Mouse (Mus musculus) embryonic facial prominence, embryonic 12.5 days (tissue): ENCODE data around the gene Igsf9. TPM values are rescaled to one million over a fixed set of nuclear protein-coding genes. Genes with fewer than 3 reads are reported as not detected.

ENCODE experiments used
- ATAC-seq: fragments of 200-750 bp; cut with Nextera tagmentation; 2 replicates; pipeline ENCODE4 v1.8.0; 2017; ENCODE audit not compliant: insufficient number of reproducible peaks, insufficient read depth, low FRiP score, low TSS enrichment
- H3K27ac ChIP-seq: fragments of 300-500 bp; sonication (generic); 2 replicates; pipeline ENCODE4 v1.5.1; 2016; ENCODE audit warnings: mild to moderate bottlenecking
- H3K27me3 ChIP-seq: fragments of 300-500 bp; sonication (generic); 2 replicates; pipeline ENCODE4 v1.6.1; 2016; ENCODE audit warnings: mild to moderate bottlenecking, moderate library complexity
- H3K36me3 ChIP-seq: fragments of 300-500 bp; sonication (generic); 2 replicates; pipeline ENCODE4 v1.6.1; 2016; ENCODE audit warnings: mild to moderate bottlenecking
- H3K4me1 ChIP-seq: fragments of 300-500 bp; sonication (generic); 2 replicates; pipeline ENCODE4 v1.6.1; 2016
- H3K4me2 ChIP-seq: fragments of 300-500 bp; sonication (generic); replicated peaks from 2 replicates; pipeline ENCODE4 v1.6.1; 2016; ENCODE audit warnings: mild to moderate bottlenecking, moderate library complexity
- H3K4me3 ChIP-seq: fragments of 300-500 bp; sonication (generic); 2 replicates; pipeline ENCODE4 v1.5.1; 2016; ENCODE audit warnings: mild to moderate bottlenecking
- H3K9ac ChIP-seq: fragments of 300-500 bp; sonication (generic); 2 replicates; pipeline ENCODE4 v1.6.1; 2016; ENCODE audit warnings: mild to moderate bottlenecking, moderate library complexity
- H3K9me3 ChIP-seq: fragments of 300-500 bp; sonication (generic); 2 replicates; pipeline ENCODE4 v1.6.1; 2016; ENCODE audit warnings: mild to moderate bottlenecking, moderate library complexity
- WGBS: fragments of 180-500 bp; shearing (Covaris S2); methylation state at CpG from one replicate; pipeline ENCODE4 v1.1.7; 2016; 5-methylcytosine and 5-hydroxymethylcytosine counted together
- polyA plus RNA-seq: library from polyadenylated mRNA; unstranded; fragments of >200 nt; fragmentation: Nextera tagmentation; extraction: Ambion mirVana; gene quantifications from 2 replicates; pipeline ENCODE4 v1.2.1, GENCODE M21; 2016

Igsf9 gene
- polyA plus RNA-seq, 1 experiment from 2014 or later = 79.5 TPM

GRCm38 (mm10) chr1:172523699-172524101 lies 42.1 kb downstream of the Igsf9 start:
- WGBS = 53% methylated on average over 12 of the region's 12 CpGs
- H3K4me1 ChIP-seq = peaks cover 10% of the 10 kb centered on the region; the same call in 1 of the 2 replicates
- no peak for ATAC-seq
- no peak overlapping the region for H3K27ac ChIP-seq
- H3K4me2 ChIP-seq = no peak overlapping the region
- peaks cover 4% of the 10 kb centered on the region; the same call in 1 of the 2 replicates for H3K27me3 ChIP-seq
- no peak overlapping the region for H3K9ac ChIP-seq
- H3K36me3 ChIP-seq = no peaks in the 10 kb centered on the region
- H3K9me3 ChIP-seq = no peaks in the 10 kb centered on the region
- H3K4me3 ChIP-seq = no peak overlapping the region

GRCm38 (mm10) chr1:172525027-172525764 lies 43.6 kb downstream of the Igsf9 start:
- Histone ChIP-seq H3K27ac (peak overlapping the region; percentile 30; the same call in 1 of the 2 replicates), H3K4me1 (peaks cover 7% of the 10 kb centered on the region; the same call in 1 of the 2 replicates), H3K4me2 (no peak overlapping the region), H3K4me3 (no peak overlapping the region), H3K36me3 (no peaks in the 10 kb centered on the region), H3K27me3 (peaks cover 4% of the 10 kb centered on the region; the same call in 1 of the 2 replicates), H3K9ac (no peak overlapping the region), H3K9me3 (no peaks in the 10 kb centered on the region)
- WGBS = 30% methylated on average over 15 of the region's 15 CpGs
- no peak for ATAC-seq

GRCm38 (mm10) chr1:172525971-172526370 lies 44.4 kb downstream of the Igsf9 start:
- Histone ChIP-seq H3K36me3 (no peaks in the 10 kb centered on the region), H3K9me3 (no peaks in the 10 kb centered on the region), H3K27ac (no peak overlapping the region), H3K4me1 (peaks cover 7% of the 10 kb centered on the region), H3K4me3 (no peak overlapping the region), H3K9ac (no peak overlapping the region), H3K27me3 (peaks cover 4% of the 10 kb centered on the region; the same call in 1 of the 2 replicates), H3K4me2 (no peak overlapping the region)
- 62% methylated on average over 7 of the region's 7 CpGs for WGBS
- ATAC-seq = no peak

- Histone ChIP-seq H3K9me3 (no peaks in the 10 kb centered on the region), H3K4me3 (no peak overlapping the region), H3K9ac (no peak overlapping the region), H3K4me2 (no peak overlapping the region), H3K27ac (no peak overlapping the region), H3K4me1 (peaks cover 9% of the 10 kb centered on the region), H3K27me3 (peaks cover 7% of the 10 kb centered on the region; the same call in 1 of the 2 replicates), H3K36me3 (no peaks in the 10 kb centered on the region)
- 77% methylated on average over 23 of the region's 23 CpGs for whole genome bisulfite sequencing
- no peak for ATAC-seq
Measured at GRCm38 (mm10) chr1:172526380-172527081, 44.9 kb downstream of the Igsf9 start.

- no peak for ATAC-seq
- Histone ChIP-seq H3K27me3 (peaks cover 14% of the 10 kb centered on the region; the same call in 1 of the 2 replicates), H3K36me3 (no peaks in the 10 kb centered on the region), H3K4me2 (no peak overlapping the region), H3K27ac (no peak overlapping the region), H3K9ac (no peak overlapping the region), H3K4me1 (peaks cover 18% of the 10 kb centered on the region), H3K4me3 (no peak overlapping the region), H3K9me3 (no peaks in the 10 kb centered on the region)
- WGBS = 87% methylated on average over 10 of the region's 10 CpGs
Measured at GRCm38 (mm10) chr1:172527431-172527830, 45.8 kb downstream of the Igsf9 start.

- H3K9me3 ChIP-seq = no peaks in the 10 kb centered on the region
- H3K4me1 ChIP-seq = peaks cover 20% of the 10 kb centered on the region
- H3K4me2 ChIP-seq = no peak overlapping the region
- H3K36me3 ChIP-seq = no peaks in the 10 kb centered on the region
- no peak overlapping the region for H3K27ac ChIP-seq
- 9% methylated on average over 7 of the region's 7 CpGs for WGBS
- no peak overlapping the region for H3K9ac ChIP-seq
- H3K4me3 ChIP-seq = no peak overlapping the region
- peak; percentile 50; the same call in 1 of the 2 replicates for ATAC-seq
- peaks cover 16% of the 10 kb centered on the region; the same call in 1 of the 2 replicates for H3K27me3 ChIP-seq
Measured at GRCm38 (mm10) chr1:172528701-172529100, 47.1 kb downstream of the Igsf9 start.

GRCm38 (mm10) chr1:172530544-172531220 lies 49.1 kb downstream of the Igsf9 start:
- Histone ChIP-seq H3K9ac (no peak overlapping the region), H3K27me3 (peaks cover 18% of the 10 kb centered on the region; the same call in 1 of the 2 replicates)
- ATAC-seq = peak; percentile 16; the same call in 1 of the 2 replicates

GRCm38 (mm10) chr1:172532551-172532950 lies 51.0 kb downstream of the Igsf9 start:
- under 1% methylated on average over 12 of the region's 13 CpGs for whole genome bisulfite sequencing
- no peak for ATAC-seq
- H3K4me2 ChIP-seq = peak overlapping the region; percentile 49
- no peak overlapping the region for H3K27ac ChIP-seq
- no peak overlapping the region for H3K9ac ChIP-seq
- peaks cover 20% of the 10 kb centered on the region for H3K4me1 ChIP-seq
- H3K27me3 ChIP-seq = peaks cover 14% of the 10 kb centered on the region; the same call in 1 of the 2 replicates
- H3K36me3 ChIP-seq = no peaks in the 10 kb centered on the region
- H3K4me3 ChIP-seq = peak overlapping the region; percentile 25
- no peaks in the 10 kb centered on the region for H3K9me3 ChIP-seq

More at GRCm38 (mm10) chr1:172530544-172531220, 49.1 kb downstream of the Igsf9 start:
- H3K4me2 ChIP-seq = no peak overlapping the region
- 6% methylated on average over 8 of the region's 8 CpGs for WGBS
- H3K4me1 ChIP-seq = peaks cover 20% of the 10 kb centered on the region
- H3K4me3 ChIP-seq = no peak overlapping the region
- H3K27ac ChIP-seq = no peak overlapping the region
- no peaks in the 10 kb centered on the region for H3K9me3 ChIP-seq
- H3K36me3 ChIP-seq = no peaks in the 10 kb centered on the region

GRCm38 (mm10) chr1:172535116-172535515 lies 53.5 kb downstream of the Igsf9 start:
- H3K4me2 ChIP-seq = no peak overlapping the region
- 0 out of 2 replicates have a peak, but pooled peaks cover 14% of the 10 kb centered on the region for H3K27me3 ChIP-seq
- ATAC-seq = no peak
- H3K4me1 ChIP-seq = peaks cover 25% of the 10 kb centered on the region
- WGBS = 83% methylated on average over 16 of the region's 16 CpGs
- no peaks in the 10 kb centered on the region for H3K36me3 ChIP-seq
- H3K4me3 ChIP-seq = no peak overlapping the region
- H3K27ac ChIP-seq = no peak overlapping the region
- no peak overlapping the region for H3K9ac ChIP-seq
- H3K9me3 ChIP-seq = no peaks in the 10 kb centered on the region

- no peaks in the 10 kb centered on the region for H3K36me3 ChIP-seq
- no peaks in the 10 kb centered on the region for H3K9me3 ChIP-seq
- H3K4me2 ChIP-seq = no peak overlapping the region
- no peak overlapping the region for H3K27ac ChIP-seq
- no peak for ATAC-seq
- H3K27me3 ChIP-seq = 0 out of 2 replicates have a peak, but pooled peaks cover 8% of the 10 kb centered on the region
- H3K4me3 ChIP-seq = no peak overlapping the region
- 51% methylated on average over 6 of the region's 6 CpGs for WGBS
- H3K9ac ChIP-seq = no peak overlapping the region
- peaks cover 9% of the 10 kb centered on the region; the same call in 1 of the 2 replicates for H3K4me1 ChIP-seq
Measured at GRCm38 (mm10) chr1:172539827-172540226, 58.2 kb downstream of the Igsf9 start.

GRCm38 (mm10) chr1:172540283-172540820 lies 58.8 kb downstream of the Igsf9 start:
- H3K4me2 ChIP-seq = no peak overlapping the region
- WGBS = 42% methylated on average over 11 of the region's 11 CpGs
- H3K36me3 ChIP-seq = no peaks in the 10 kb centered on the region
- H3K4me3 ChIP-seq = no peak overlapping the region
- H3K9me3 ChIP-seq = no peaks in the 10 kb centered on the region
- H3K27ac ChIP-seq = no peak overlapping the region
- H3K27me3 ChIP-seq = 0 out of 2 replicates have a peak, but pooled peaks cover 8% of the 10 kb centered on the region
- H3K4me1 ChIP-seq = peaks cover 9% of the 10 kb centered on the region; the same call in 1 of the 2 replicates
- ATAC-seq = no peak
- no peak overlapping the region for H3K9ac ChIP-seq
